Mouse (Mus musculus) T-helper 1 cell (primary cell): ENCODE measurements around the gene Has1.
"Not testable (repeated sequence)": the region's sequence is repeated elsewhere in the genome, so short reads cannot be mapped to it uniquely, and the experiment has no call there.

Source experiments
- in situ Hi-C: fragments of 300-600 bp; cut with MboI, MseI; formaldehyde crosslinking; loops from one replicate; pipeline ENCODE4 v1.15.1; 2025; ENCODE audit warnings: high pct_unique_total_duplicates

Has1 gene

DNA sequence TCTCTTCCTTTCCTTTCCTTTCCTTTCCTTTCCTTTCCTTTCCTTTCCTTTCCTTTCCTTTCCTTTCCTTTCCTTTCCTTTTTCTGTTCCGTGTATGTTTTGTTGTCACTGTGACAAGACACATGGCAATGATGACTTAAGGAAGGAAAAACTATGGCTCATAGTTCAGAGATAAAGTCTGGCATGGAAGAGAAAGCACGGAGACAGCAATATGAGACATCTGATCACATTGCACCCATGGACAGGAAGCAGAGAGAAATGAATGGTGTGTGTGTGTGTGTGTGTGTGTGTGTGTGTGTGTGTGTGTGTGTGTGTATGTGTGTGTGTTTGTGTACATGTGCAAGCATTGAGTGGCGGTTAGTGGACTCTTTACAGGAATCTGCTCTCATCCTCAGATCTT is 10.4 kb downstream of the Has1 start:
- in situ Hi-C loops = not testable (repeated sequence)

GRCm38 (mm10) chr17:17843534-17844261 is 11.3 kb downstream of the Has1 start:
- in situ Hi-C loops = no loop called here

GRCm38 (mm10) chr17:17840796-17841195 is 14.2 kb downstream of the Has1 start:
- in situ Hi-C loops = no loop called here

GRCm38 (mm10) chr17:17839276-17839675 is 15.7 kb downstream of the Has1 start:
- in situ Hi-C loops = no loop called here

DNA sequence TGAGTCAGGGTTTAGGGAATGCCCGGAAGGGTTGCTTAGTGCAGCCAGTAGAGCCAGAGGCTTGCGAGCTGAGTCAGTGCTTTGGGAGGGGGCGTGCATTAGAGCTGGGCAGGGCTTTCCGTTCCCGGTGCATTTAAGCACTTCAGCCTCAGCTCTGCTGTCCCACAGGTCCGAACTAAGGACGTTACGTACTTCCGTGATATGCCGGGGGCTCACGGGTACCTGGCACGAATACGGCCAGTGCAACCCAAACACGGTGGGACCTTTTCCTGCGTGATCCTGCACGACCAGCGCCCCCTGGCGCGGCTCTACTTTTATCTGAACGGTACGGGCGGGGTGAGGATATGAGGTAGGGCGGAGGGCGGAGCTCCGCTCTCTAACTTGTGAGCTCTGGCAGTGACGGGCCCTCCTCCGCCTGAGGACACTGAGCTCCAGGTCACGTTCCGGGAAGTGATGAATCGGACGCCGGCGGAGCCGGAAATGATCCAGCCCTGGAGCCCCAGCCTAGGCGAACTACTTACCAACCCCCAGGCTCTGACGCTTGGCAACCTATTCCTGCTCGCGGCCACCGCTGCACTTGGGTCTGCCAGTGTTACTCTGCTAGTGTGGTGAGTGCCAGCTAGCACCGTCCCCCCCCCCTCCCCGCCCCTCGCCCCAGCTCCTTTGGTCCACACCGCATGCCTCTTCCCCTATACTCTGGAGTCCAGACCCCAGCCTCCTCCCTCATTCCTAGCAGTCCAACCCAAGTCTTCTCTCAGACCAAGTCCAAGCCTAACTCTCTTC is 16.9 kb downstream of the Has1 start:
- in situ Hi-C loops = no loop called here

GRCm38 (mm10) chr17:17837426-17837825 is 17.6 kb downstream of the Has1 start:
- in situ Hi-C loops = no loop called here

GRCm38 (mm10) chr17:17836101-17836500 is 18.9 kb downstream of the Has1 start:
- in situ Hi-C loops = no loop called here

DNA sequence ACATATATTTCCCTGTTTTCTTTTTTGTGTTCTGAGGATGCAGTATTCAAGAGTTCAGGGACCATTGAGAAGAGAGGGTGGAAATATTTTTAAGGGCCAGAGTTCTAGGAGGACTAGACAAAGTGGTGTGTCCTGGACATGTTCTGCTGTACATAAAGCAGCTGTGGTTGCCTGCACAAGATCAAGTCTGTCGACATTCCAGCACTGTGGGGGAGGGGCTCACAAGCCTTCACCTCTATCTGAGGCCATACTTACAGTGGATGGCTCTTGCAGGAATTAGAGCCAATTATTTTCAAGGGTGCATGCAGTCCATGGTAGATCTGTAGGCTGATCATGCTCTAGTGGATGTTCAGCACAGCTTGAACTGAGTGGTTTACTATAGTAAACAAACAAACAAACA is 20.1 kb downstream of the Has1 start:
- in situ Hi-C loops = no loop called here

- in situ Hi-C loops = no loop called here
Observed at GRCm38 (mm10) chr17:17830731-17831130, 24.3 kb downstream of the Has1 start.

- in situ Hi-C loops = no loop called here
Observed at GRCm38 (mm10) chr17:17829816-17830535, 25.0 kb downstream of the Has1 start.

DNA sequence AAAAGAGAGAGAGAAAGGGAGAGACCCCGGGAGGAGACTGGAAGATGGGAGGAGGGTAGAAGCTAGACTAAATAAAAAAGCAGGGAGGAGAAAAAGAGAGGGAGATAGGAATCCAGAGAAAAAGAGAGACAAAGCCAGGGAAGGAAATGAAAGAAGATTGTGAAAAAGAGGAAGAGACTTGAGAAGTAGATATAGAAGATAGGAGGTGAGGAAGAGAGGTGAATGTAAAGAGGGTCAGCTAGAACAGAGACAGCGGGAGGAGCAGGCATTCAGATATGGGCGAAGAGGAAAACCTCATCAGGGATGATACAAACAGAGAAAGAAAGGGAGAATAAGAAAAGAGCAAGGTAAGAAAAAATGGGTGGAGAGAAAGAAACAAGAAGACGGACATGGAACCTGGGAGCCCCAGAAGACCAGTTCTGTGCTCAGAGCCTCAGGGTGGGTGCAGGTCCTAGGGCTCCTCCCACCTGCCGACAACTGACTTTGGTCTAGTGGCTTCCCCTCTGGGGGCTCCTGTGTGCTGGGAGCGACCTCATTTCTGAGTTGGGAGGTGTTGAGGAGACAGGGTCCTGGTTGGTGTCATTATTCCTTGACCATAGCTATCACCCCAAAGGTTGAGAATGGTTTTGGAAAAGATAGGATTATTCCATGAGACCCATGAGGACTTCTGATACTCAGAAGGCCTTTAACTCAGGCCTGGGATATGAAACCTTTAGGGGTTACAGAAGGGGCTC is 25.8 kb downstream of the Has1 start:
- in situ Hi-C loops = no loop called here

DNA sequence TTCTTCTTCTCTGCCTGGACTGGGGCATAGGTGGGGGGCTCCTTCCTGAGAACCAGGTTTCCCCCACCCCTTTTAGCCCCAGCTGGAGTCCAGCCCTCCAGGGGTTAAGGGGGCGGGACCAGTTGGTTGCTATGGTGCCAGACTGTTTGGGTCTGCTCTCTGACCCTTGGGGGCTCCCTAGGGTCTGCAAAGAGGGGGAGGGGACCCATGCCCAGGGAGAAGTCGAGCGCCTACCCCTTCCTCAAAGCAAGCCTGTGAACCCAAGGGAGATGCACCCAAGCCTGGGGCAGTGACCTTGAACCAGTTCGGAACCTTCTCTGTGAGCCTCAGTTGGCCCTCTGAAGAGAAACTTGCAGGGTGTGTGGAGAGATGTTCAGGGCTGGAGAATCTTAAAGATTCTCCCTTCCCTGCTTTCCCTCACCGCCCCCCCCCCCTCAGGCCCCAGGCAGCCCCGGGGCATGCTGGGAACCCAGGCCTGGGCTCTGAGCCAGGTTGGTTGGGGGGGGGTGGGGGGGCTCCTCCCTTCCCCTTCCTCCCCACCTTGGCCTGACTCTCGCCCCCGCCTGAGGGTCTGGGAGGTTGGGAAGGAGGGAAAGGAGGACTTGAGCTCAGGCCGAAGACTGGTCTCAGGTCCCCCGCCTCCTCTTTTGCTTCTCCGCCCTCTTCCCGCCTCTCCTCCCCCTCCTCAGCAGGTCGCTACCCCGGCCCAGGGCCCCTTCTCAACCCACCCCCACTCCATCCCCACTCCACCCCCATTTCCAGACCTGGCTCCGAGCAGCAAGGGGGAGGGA is 26.6 kb downstream of the Has1 start:
- in situ Hi-C loops = no loop called here

GRCm38 (mm10) chr17:17827658-17828190 is 27.3 kb downstream of the Has1 start:
- in situ Hi-C loops = no loop called here

DNA sequence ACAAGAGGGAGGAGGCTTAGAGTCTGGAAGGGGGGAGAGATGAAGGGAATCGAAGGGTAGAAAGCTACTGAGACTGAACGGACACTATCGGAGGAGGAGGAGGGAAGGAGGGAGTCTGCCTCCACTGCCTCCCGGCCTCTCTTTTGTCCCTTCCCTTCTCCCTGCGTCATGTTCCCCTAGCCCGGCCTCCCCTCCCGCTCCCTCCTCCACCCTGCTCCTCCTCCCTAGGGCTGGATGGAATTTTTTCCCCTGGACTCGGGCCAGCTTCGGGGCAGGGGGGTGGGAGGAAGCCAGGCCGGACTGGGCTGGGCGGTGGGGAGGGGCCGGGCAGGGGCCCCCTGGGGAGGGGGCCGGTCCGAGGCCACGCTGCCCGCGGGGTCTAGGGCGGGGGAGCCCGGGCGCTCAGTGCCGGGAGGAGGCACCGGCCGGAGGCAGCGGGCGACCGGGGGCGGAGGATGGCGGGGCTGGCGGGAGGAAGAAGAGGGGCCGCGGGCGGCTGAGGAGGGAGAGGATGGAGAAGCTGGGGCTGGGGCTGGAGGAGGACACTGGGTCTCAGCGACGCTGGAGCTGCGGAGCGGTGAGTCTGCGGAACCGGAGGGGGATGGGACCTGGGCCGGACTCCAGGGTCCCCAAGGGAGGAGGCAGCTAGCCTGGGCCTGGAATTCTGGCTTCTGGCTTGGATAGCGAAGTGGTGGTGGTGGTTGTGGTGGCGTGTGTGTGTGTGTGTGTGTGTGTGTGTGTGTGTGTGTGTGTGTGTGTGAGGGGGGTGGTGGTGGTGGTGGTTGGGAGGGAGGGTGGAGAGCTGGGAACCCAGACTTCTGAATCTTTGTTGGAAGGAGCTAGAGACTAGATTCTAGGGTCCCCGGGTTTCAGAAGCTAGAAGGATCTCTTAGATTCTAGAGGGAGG is 28.0 kb downstream of the Has1 start, which contains the start of gene Spaca6:
Spaca6 (plus strand) TSS at position 408 of the 907 bp plus-strand sequence.
- in situ Hi-C loops = no loop called here

- in situ Hi-C loops = no loop called here
Observed at GRCm38 (mm10) chr17:17825921-17826591, 28.9 kb downstream of the Has1 start.

DNA sequence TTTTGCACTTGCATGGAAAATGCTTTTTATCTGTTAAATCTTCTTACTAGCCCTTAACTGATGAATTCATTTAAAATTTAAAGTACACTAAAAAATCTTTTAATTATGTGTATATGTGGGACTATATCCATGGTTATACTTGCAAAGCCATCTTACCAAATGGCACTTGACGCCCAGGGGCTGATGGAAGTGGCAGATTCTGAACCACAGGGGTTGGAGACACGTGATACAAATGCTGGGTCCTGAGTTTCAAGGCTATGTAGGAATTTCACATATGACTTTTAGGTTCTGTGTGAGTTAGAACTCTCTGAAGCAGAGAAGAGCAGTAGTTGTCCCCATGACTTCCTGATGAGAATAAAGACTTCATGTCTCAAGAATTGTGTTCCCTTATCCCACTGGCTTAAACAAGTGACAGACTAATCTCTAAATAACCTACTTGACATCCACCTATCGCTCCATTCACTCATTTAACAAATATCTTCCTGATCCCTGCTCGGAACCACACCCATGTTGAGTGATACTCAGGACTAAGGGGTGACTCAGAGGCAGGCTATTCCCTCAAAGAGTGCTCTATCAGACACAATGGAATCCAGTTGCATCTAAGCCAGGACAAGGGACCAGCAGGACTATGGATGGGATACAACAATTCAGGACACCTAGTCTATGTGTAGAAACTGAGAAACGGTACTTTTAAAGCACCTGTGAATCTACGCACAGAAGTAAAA is 31.2 kb downstream of the Has1 start:
- in situ Hi-C loops = no loop called here

- in situ Hi-C loops = no loop called here
Observed at GRCm38 (mm10) chr17:17795527-17795926, 59.5 kb downstream of the Has1 start.
